Mouse (Mus musculus): ENCODE measurements around the gene Skida1. TPM values are rescaled to one million over a fixed set of nuclear protein-coding genes. Genes with fewer than 3 reads are reported as not detected.
"Not testable (repeated sequence)": the region's sequence is repeated elsewhere in the genome, so short reads cannot be mapped to it uniquely, and the experiment has no call there.

The Skida1 gene
- 2.5 and 3.0 TPM in 2 replicates for polyA plus RNA-seq (2015; fragmentation: Nextera tagmentation; extraction: Ambion mirVana)

- Histone ChIP-seq H3K4me2 (replicated peaks; ENCODE audit: low read depth, low read length) (peak within 1 kb of the TSS; percentile 64), H3K9me3 (ENCODE audit: low read length) (no peaks in the 10 kb centered on the region), H3K4me3 (ENCODE audit: low read depth, low read length) (peak within 1 kb of the TSS; percentile 81), H3K27me3 (replicated peaks; ENCODE audit: insufficient read depth, low read length) (no peaks in the 10 kb centered on the region), H3K9ac (replicated peaks; ENCODE audit: low read depth) (peak within 1 kb of the TSS; percentile 79), H3K27ac (ENCODE audit: low read length) (peak within 1 kb of the TSS; percentile 96), H3K36me3 (ENCODE audit: insufficient read depth, low read length) (no peaks in the 10 kb centered on the region), H3K4me1 (ENCODE audit: insufficient read depth, low read depth, low read length) (peaks cover 19% of the 10 kb centered on the region)
- DNase-seq (ENCODE audit: low spot score) (peak; percentile 62), ATAC-seq (peak; percentile 10; the same call in 1 of the 2 replicates)
- 2% methylated on average over 17 of the region's 17 CpGs for WGBS
- no peak for TF ChIP-seq EP300 (IDR thresholded peaks at IDR 0.05)
- TF ChIP-seq CTCF (IDR thresholded peaks at IDR 0.05) = no peak
Observed at GRCm38 (mm10) chr2:18048453-18049075, at the start of gene Skida1. Skida1 (minus strand) TSS chr2:18049051.

DNA sequence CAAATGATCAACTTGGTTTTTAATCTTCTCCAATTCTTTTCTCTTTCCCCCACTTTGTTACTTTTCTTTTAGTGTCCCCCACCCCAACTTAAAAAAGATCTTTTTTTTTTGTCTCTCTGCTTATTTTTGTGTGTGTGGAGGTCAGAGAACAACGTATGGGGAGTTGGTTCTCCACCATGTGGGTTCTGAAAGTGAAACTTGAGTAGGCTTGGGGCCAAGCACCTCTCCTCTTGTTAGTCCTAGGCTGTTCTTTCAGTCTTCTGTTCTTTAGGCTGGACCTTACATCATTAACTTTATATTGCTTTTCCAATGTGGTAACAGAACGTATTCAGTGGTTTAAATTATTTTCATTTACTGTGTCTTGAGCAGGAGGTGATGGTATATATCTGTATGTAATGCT is 47.0 kb upstream of the Skida1 start:
- Histone ChIP-seq H3K36me3 (ENCODE audit: insufficient read depth, low read length) (peaks cover 4% of the 10 kb centered on the region; the same call in 1 of the 2 replicates), H3K4me1 (ENCODE audit: insufficient read depth, low read depth, low read length) (no peaks in the 10 kb centered on the region), H3K4me2 (replicated peaks; ENCODE audit: low read depth, low read length) (no peak overlapping the region), H3K4me3 (ENCODE audit: low read depth, low read length) (no peak overlapping the region), H3K27ac (ENCODE audit: low read length) (no peak overlapping the region), H3K9ac (replicated peaks; ENCODE audit: low read depth) (no peak overlapping the region), H3K27me3 (replicated peaks; ENCODE audit: insufficient read depth, low read length) (no peaks in the 10 kb centered on the region), H3K9me3 (ENCODE audit: low read length) (no peaks in the 10 kb centered on the region)
- ATAC-seq = no peak
- peak; percentile 15 for DNase-seq (ENCODE audit: low spot score)
- WGBS = 47% methylated on average over 2 of the region's 2 CpGs
- TF ChIP-seq EP300 (IDR thresholded peaks at IDR 0.05) (no peak), CTCF (IDR thresholded peaks at IDR 0.05) (no peak)

- ATAC-seq (no peak), DNase-seq (ENCODE audit: low spot score) (no peak)
- no peaks in the 10 kb centered on the region for H3K9me3 ChIP-seq (ENCODE audit: low read length)
- H3K4me1 ChIP-seq (ENCODE audit: insufficient read depth, low read depth, low read length) = no peaks in the 10 kb centered on the region
- H3K4me3 ChIP-seq (ENCODE audit: low read depth, low read length) = no peak overlapping the region
- H3K9ac ChIP-seq (replicated peaks; ENCODE audit: low read depth) = no peak overlapping the region
- no peak for TF ChIP-seq CTCF (IDR thresholded peaks at IDR 0.05)
- TF ChIP-seq EP300 (IDR thresholded peaks at IDR 0.05) = no peak
- H3K4me2 ChIP-seq (replicated peaks; ENCODE audit: low read depth, low read length) = no peak overlapping the region
- H3K36me3 ChIP-seq (ENCODE audit: insufficient read depth, low read length) = peaks cover 8% of the 10 kb centered on the region; the same call in 1 of the 2 replicates
- H3K27me3 ChIP-seq (replicated peaks; ENCODE audit: insufficient read depth, low read length) = no peaks in the 10 kb centered on the region
- H3K27ac ChIP-seq (ENCODE audit: low read length) = no peak overlapping the region
Observed at GRCm38 (mm10) chr2:18094319-18094718, 45.5 kb upstream of the Skida1 start.

GRCm38 (mm10) chr2:18093858-18094257 is 45.0 kb upstream of the Skida1 start:
- Histone ChIP-seq H3K4me3 (ENCODE audit: low read depth, low read length) (no peak overlapping the region), H3K4me2 (replicated peaks; ENCODE audit: low read depth, low read length) (no peak overlapping the region), H3K9me3 (ENCODE audit: low read length) (no peaks in the 10 kb centered on the region), H3K9ac (replicated peaks; ENCODE audit: low read depth) (no peak overlapping the region), H3K27ac (ENCODE audit: low read length) (no peak overlapping the region), H3K4me1 (ENCODE audit: insufficient read depth, low read depth, low read length) (no peaks in the 10 kb centered on the region), H3K36me3 (ENCODE audit: insufficient read depth, low read length) (peaks cover 9% of the 10 kb centered on the region; the same call in 1 of the 2 replicates), H3K27me3 (replicated peaks; ENCODE audit: insufficient read depth, low read length) (no peaks in the 10 kb centered on the region)
- ATAC-seq (no peak), DNase-seq (ENCODE audit: low spot score) (no peak)
- 89% methylated on average over 1 of the region's 1 CpGs for WGBS
- TF ChIP-seq CTCF (IDR thresholded peaks at IDR 0.05) = no peak
- TF ChIP-seq EP300 (IDR thresholded peaks at IDR 0.05) = no peak

DNA sequence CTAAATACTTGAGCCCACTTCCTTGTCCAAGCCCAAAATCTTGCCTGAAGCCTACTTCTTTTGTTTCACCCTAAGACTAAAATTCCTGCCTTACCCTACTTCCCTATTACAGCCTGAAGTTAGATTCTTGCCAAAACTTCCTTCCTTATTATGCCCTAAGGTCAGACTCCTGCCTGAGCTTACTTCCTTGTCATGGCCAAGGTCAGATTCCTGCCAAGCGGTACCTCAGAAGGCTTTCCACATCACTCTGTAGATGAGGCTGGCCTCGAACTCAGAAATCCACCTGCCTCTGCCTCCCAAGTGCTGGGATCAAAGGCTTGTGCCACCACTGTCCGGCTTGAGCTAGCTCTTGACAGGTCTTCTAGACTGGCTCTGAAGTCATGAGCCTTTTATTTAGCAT is 38.8 kb upstream of the Skida1 start:
- not testable (repeated sequence) for DNase-seq (ENCODE audit: low spot score); H3K4me2 ChIP-seq (replicated peaks; ENCODE audit: low read depth, low read length); H3K4me1 ChIP-seq (ENCODE audit: insufficient read depth, low read depth, low read length); H3K27ac ChIP-seq (ENCODE audit: low read length); H3K9ac ChIP-seq (replicated peaks; ENCODE audit: low read depth); ATAC-seq; H3K4me3 ChIP-seq (ENCODE audit: low read depth, low read length); H3K27me3 ChIP-seq (replicated peaks; ENCODE audit: insufficient read depth, low read length); H3K9me3 ChIP-seq (ENCODE audit: low read length)
- 93% methylated on average over 3 of the region's 3 CpGs for WGBS
- H3K36me3 ChIP-seq (ENCODE audit: insufficient read depth, low read length) = peaks cover 18% of the 10 kb centered on the region

GRCm38 (mm10) chr2:18080182-18080860 is 31.5 kb upstream of the Skida1 start:
- 81% methylated on average over 2 of the region's 2 CpGs for WGBS
- Histone ChIP-seq H3K9ac (replicated peaks; ENCODE audit: low read depth) (no peak overlapping the region), H3K36me3 (ENCODE audit: insufficient read depth, low read length) (peaks cover 20% of the 10 kb centered on the region), H3K27ac (ENCODE audit: low read length) (no peak overlapping the region), H3K4me2 (replicated peaks; ENCODE audit: low read depth, low read length) (no peak overlapping the region), H3K27me3 (replicated peaks; ENCODE audit: insufficient read depth, low read length) (no peaks in the 10 kb centered on the region), H3K4me3 (ENCODE audit: low read depth, low read length) (no peak overlapping the region), H3K9me3 (ENCODE audit: low read length) (no peaks in the 10 kb centered on the region), H3K4me1 (ENCODE audit: insufficient read depth, low read depth, low read length) (no peaks in the 10 kb centered on the region)
- DNase-seq (ENCODE audit: low spot score) (no peak), ATAC-seq (no peak)
- TF ChIP-seq EP300 (IDR thresholded peaks at IDR 0.05) (no peak), CTCF (IDR thresholded peaks at IDR 0.05) (no peak)
